Mouse (Mus musculus) G1E (cell line): ENCODE data around the gene Gria3. TPM values are rescaled to one million over a fixed set of nuclear protein-coding genes. Genes with fewer than 3 reads are reported as not detected.

Experiments
- ATAC-seq: 2 replicates; pipeline ENCODE4 v1.8.0; 2016; ENCODE audit warnings: mild to moderate bottlenecking; ENCODE audit not compliant: insufficient number of reproducible peaks, poor library complexity, low FRiP score, severe bottlenecking; ENCODE audit errors: extremely low read depth
- DNase-seq: peaks from one replicate; pipeline ENCODE4 v3.0.0; 2012; ENCODE audit warnings: low spot score
- H3K27me3 ChIP-seq: 2 replicates; pipeline ENCODE4 v1.6.1; 2012; ENCODE audit warnings: mild to moderate bottlenecking, low read length, inconsistent platforms; ENCODE audit not compliant: insufficient read depth
- H3K36me3 ChIP-seq: replicated peaks from 2 replicates; pipeline ENCODE3; 2012; ENCODE audit warnings: mild to moderate bottlenecking, inconsistent platforms
- H3K4me1 ChIP-seq: 2 replicates; pipeline ENCODE4 v1.6.1; 2012; ENCODE audit warnings: low read depth, low read length, inconsistent platforms, mixed read lengths; ENCODE audit not compliant: insufficient read depth
- H3K4me3 ChIP-seq: 2 replicates; pipeline ENCODE4 v1.5.1; 2012; ENCODE audit warnings: low read depth, mild to moderate bottlenecking, inconsistent platforms, low read length, moderate library complexity, mixed read lengths
- H3K9me3 ChIP-seq: replicated peaks from 2 replicates; pipeline ENCODE4 v1.6.1; 2012; ENCODE audit warnings: inconsistent platforms
- CTCF ChIP-seq: IDR thresholded peaks from 2 replicates; pipeline ENCODE4 v1.5.1; 2012; ENCODE audit warnings: low read depth, low read length, inconsistent platforms, mixed read lengths
- GATA1 ChIP-seq: IDR thresholded peaks from 2 replicates; pipeline ENCODE4 v1.6.1; 2012; ENCODE audit warnings: borderline replicate concordance, low read length, inconsistent platforms, mixed read lengths
- POLR2AphosphoS5 ChIP-seq: IDR thresholded peaks from 2 replicates; pipeline ENCODE4 v1.6.1; 2012; ENCODE audit warnings: low read depth, low read length, inconsistent platforms; ENCODE audit not compliant: insufficient replicate concordance
- TAL1 ChIP-seq: conservative IDR thresholded peaks from 2 replicates; pipeline ENCODE4 v1.6.1; 2012; ENCODE audit warnings: low read depth, low read length, inconsistent platforms, mixed read lengths
- polyA plus RNA-seq: library from polyadenylated mRNA; stranded (reverse); fragments of >175 nt; gene quantifications from 2 replicates; pipeline ENCODE4 v1.2.3, GENCODE M21; 2012
- total RNA-seq, 2 experiments: library from RNA; stranded (forward) in 1 of 2; stranded (reverse) in 1 of 2; fragments of 200-1000 nt in 1 of 2; fragments of >200 nt in 1 of 2; fragmentation: Nextera tagmentation in 1 of 2; gene quantifications; 2 replicates each; pipeline ENCODE4 v1.2.3; 2014 to 2017

Gria3 gene
- total and polyA plus RNA-seq, 3 experiments = 0.05 TPM; not detected in 2

DNA sequence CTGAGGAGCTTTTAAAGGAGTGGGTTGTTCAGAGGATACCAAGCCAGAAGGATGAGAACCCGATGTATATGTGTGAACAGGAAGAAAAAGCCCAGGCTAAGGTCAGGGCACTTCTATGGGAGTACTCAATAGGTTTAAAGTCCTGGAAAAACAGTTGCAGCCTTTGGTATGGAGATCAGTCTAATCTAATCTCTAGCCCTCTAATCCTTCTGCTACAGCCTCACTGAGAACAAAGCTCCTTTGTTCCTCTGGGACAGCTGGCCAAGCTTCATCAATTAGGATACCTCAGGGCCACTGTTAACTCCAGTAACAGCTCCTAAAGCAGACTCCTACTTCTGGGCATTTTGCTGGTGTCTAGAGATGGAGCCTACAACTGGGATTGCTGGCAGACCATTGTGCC lies 291.4 kb downstream of the Gria3 start:
- TF ChIP-seq CTCF (no peak), TAL1 (no peak), POLR2AphosphoS5 (no peak), GATA1 (no peak)
- Histone ChIP-seq H3K9me3 (no peaks in the 10 kb centered on the region), H3K4me1 (no peaks in the 10 kb centered on the region), H3K36me3 (no peaks in the 10 kb centered on the region), H3K27me3 (no peaks in the 10 kb centered on the region), H3K4me3 (no peak overlapping the region)
- no peak for ATAC-seq
- no peak for DNase-seq
